Mouse (Mus musculus) gastrocnemius, postnatal 14 days (tissue): ENCODE measurements around the gene Rcc2. TPM values are rescaled to one million over a fixed set of nuclear protein-coding genes. Genes with fewer than 3 reads are reported as not detected.

Experiments
- DNase-seq: peaks from one replicate; pipeline ENCODE4 v3.0.0; 2021; ENCODE audit warnings: mixed read lengths
- intact Hi-C: fragments of 180-260 bp; cut with DNase I; formaldehyde crosslinking; loops from one replicate; pipeline ENCODE4 v1.15.1; 2025; ENCODE audit warnings: low total_unique reads
- microRNA-seq, 2 experiments: library from miRNA; unstranded; fragments of <30 nt; microRNA quantifications; one replicate each; pipeline ENCODE4 v1.2.0; 2021
- total RNA-seq, 2 experiments: library from RNA; stranded (reverse); gene quantifications; 2 replicates each; pipeline ENCODE4 v1.2.3; 2021

The Rcc2 gene
- total RNA-seq, 2 experiments from 2014 or later = 14.2 to 19.3 TPM

- intact Hi-C loops = no loop called here
- DNase-seq = no peak
Measured at GRCm38 (mm10) chr4:140741401-140741800, 41.1 kb downstream of the Rcc2 start.

DNA sequence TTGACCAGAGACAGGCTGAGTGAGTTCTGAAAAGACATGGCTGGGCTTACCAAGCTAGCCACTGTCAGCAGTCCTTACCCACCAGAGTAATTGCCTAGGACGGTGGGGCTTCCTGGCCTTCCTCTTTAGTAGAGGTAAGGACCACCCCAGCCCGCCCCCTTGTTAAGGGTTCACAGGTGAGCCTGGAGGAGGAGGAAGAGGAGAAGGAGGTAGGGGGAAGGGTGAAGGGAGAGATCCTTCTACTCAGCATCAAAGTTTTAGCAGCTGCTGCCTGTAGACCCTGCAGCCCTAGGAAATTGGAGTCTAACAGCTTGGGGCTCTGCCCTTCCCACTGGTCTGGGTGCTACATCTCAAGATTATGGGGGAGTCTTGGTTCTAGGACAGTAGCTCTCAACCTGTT, 42.2 kb downstream of the Rcc2 start, which contains the start of gene Padi6:
Padi6 (minus strand) TSS at position 101 of the 400 bp plus-strand sequence.
- no peak for DNase-seq
- intact Hi-C loops = no loop called here

DNA sequence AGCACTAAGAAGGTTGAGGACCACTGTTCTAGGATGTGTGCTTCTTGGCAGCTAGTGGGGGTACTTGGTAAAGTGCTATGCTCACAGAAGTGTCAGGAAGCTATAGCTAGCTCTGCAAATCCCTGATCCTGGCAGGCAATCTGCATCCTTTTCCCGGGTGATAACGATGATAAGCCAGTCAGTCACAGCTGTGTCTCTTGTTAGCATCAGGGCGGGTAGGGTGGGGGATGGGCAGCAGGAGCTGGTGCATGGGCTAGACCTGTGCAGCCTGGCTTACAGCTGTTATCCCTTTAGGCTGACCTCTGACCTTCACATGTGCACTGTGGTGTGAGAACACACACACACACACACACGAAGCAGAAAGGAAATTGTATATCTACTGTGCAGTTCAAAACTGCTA, 42.7 kb downstream of the Rcc2 start:
- DNase-seq = no peak
- intact Hi-C loops = no loop called here

DNA sequence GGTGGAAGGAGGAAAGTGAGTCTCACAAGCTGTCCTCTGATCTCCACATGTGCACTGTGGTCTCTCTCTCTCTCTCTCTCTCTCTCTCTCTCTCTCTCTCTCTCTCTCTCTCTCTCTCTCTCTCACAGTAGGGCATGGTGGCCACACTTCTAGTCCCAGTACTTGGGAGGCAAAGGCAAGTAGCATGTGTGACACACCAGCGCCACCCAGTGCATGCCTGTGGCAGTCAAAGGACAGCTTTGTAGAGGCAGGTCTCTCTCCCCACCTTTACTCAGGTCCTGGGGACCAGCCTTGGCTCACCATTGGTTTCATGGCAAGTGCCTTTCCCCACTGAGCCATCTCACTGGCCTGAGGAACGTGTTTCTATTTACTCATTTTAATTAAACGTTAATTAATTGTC, 44.3 kb downstream of the Rcc2 start:
- peak; percentile 52 for DNase-seq
- intact Hi-C loops = no loop called here

GRCm38 (mm10) chr4:140747978-140748377, 47.6 kb downstream of the Rcc2 start:
- peak; percentile 28 for DNase-seq
- intact Hi-C loops = no loop called here

- DNase-seq = peak; percentile 45
- intact Hi-C loops = no loop called here
Measured at GRCm38 (mm10) chr4:140750328-140750727, 50.0 kb downstream of the Rcc2 start.

- DNase-seq = no peak
- intact Hi-C loops = no loop called here
Measured at GRCm38 (mm10) chr4:140753366-140753765, 53.0 kb downstream of the Rcc2 start.

- intact Hi-C loops = no loop called here
- DNase-seq = no peak
Measured at GRCm38 (mm10) chr4:140755811-140756210, 55.5 kb downstream of the Rcc2 start.

- DNase-seq = no peak
- intact Hi-C loops = no loop called here
Measured at GRCm38 (mm10) chr4:140761601-140762000, 61.3 kb downstream of the Rcc2 start.

- DNase-seq = peak; percentile 76
- intact Hi-C loops = no loop called here
Measured at GRCm38 (mm10) chr4:140763158-140763557, 62.8 kb downstream of the Rcc2 start.

GRCm38 (mm10) chr4:140765936-140766335, 65.6 kb downstream of the Rcc2 start:
- intact Hi-C loops = no loop called here
- no peak for DNase-seq

- no peak for DNase-seq
- intact Hi-C loops = no loop called here
Measured at GRCm38 (mm10) chr4:140768973-140769372, 68.6 kb downstream of the Rcc2 start.

GRCm38 (mm10) chr4:140770433-140770832, 70.1 kb downstream of the Rcc2 start:
- DNase-seq = peak; percentile 69
- intact Hi-C loops = no loop called here

- no peak for DNase-seq
- intact Hi-C loops = no loop called here
Measured at GRCm38 (mm10) chr4:140771091-140771490, 70.8 kb downstream of the Rcc2 start.

Small RNA genes within 50 kb of the gene (microRNA-seq; reads per million reads assigned to microRNA genes)
- 0 reads per million in 2 experiments for gene Gm23045
- gene Gm25951 = 0 reads per million in 2 experiments

Other genes starting within 250 kb of the Rcc2 start
- gene Arhgef10l, start 34.5 kb upstream of the Rcc2 start, total RNA-seq = 10 to 100 TPM; 39.2 to 49.0 TPM
- not detected for gene Padi6, start 42.1 kb downstream of the Rcc2 start, total RNA-seq
- under 1 TPM; 0.13 to 0.14 TPM for gene Padi4, start 73.7 kb downstream of the Rcc2 start, total RNA-seq
- gene Padi3, start 110.1 kb downstream of the Rcc2 start, total RNA-seq = 1 to 10 TPM; 1.3 to 1.9 TPM
- gene Padi1, start 145.2 kb downstream of the Rcc2 start, total RNA-seq = under 1 TPM; 0.07 to 0.08 TPM
- gene Padi2, start 205.8 kb downstream of the Rcc2 start, total RNA-seq = 100 to 1,000 TPM; 101 to 150 TPM